Mouse (Mus musculus): ENCODE measurements at regions not wholly inside any gene's neighbourhood (a gene's known extent, or its start where the extent isn't known, plus 50 kb on each side); places are given as distances from the start of the nearest gene placed in this dataset.

DNA sequence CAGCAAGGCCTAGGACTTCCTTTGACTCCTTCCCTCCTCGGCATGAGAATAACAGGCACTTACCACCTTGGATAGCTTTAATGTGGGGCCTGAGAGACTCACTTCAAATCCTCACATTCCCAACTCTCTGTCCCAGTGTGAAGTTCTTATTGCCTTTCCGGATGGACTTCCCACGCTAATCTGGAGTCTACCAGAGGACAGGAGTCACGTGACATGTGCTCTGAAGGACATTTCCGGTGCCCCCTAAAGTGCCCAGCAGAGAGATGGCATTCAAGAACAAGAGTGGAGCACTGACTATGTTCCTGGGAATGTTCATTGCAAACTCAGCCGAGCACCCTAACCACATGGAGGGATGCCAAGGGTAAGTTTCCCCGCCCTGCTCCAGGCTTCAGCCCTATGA, 257.0 kb upstream of the Msx2 start:
- H3K4me1 ChIP-seq (ENCODE audit: control insufficient read depth in 1 of 2, insufficient read depth in 2 of 2, low read length in 2 of 2): no peaks in the 10 kb centered on the region
- H3K79me2 ChIP-seq (ENCODE audit: control insufficient read depth, insufficient read depth, low read length, poor library complexity): no peaks in the 10 kb centered on the region
- H3K4me3 ChIP-seq (ENCODE audit: control insufficient read depth in 1 of 2, insufficient read depth in 1 of 2, low read depth in 2 of 2, low read length in 2 of 2): no peak overlapping the region
- no peak overlapping the region for H3K9ac ChIP-seq (ENCODE audit: control insufficient read depth, low read depth, low read length, poor library complexity, severe bottlenecking)
- H3K9me3 ChIP-seq (replicated peaks; ENCODE audit: insufficient read depth, low read length): no peaks in the 10 kb centered on the region
- no peak overlapping the region for H3K27ac ChIP-seq (ENCODE audit: control insufficient read depth, low read depth, low read length)
- TF ChIP-seq POLR2AphosphoS2 (IDR thresholded peaks at IDR 0.05; ENCODE audit: low read length) (no peak), MYC (IDR thresholded peaks at IDR 0.05; ENCODE audit: low read depth, low read length) (no peak), RCOR1 (IDR thresholded peaks at IDR 0.05; ENCODE audit: low read depth, low read length) (no peak), HCFC1 (IDR thresholded peaks at IDR 0.05; ENCODE audit: low read depth, low read length) (no peak), NRF1 (IDR thresholded peaks at IDR 0.05; ENCODE audit: insufficient read depth, low read depth, low read length, poor library complexity, severe bottlenecking) (no peak), NELFE (IDR thresholded peaks at IDR 0.05; ENCODE audit: low read depth, low read length) (no peak), BHLHE40 (IDR thresholded peaks at IDR 0.05; ENCODE audit: borderline replicate concordance, low read depth, low read length) (no peak), JUND (IDR thresholded peaks at IDR 0.05; ENCODE audit: low read depth, low read length) (no peak), MAFK (IDR thresholded peaks at IDR 0.05; ENCODE audit: borderline replicate concordance, low read depth, low read length) (no peak), MAZ (IDR thresholded peaks at IDR 0.05; ENCODE audit: low read depth, low read length) (no peak), TCF12 (IDR thresholded peaks at IDR 0.05; ENCODE audit: low read depth, low read length) (no peak), POLR2AphosphoS5 (IDR thresholded peaks at IDR 0.05; ENCODE audit: borderline replicate concordance, low read depth, low read length) (no peak), RAD21 (IDR thresholded peaks at IDR 0.05; ENCODE audit: low read depth, low read length) (no peak), USF2 (IDR thresholded peaks at IDR 0.05; ENCODE audit: borderline replicate concordance in 1 of 2, insufficient read depth in 1 of 2, low read depth in 1 of 2, low read length in 2 of 2) (no peak), UBTF (IDR thresholded peaks at IDR 0.05; ENCODE audit: borderline replicate concordance, insufficient read depth, low read depth, low read length) (no peak), GABPA (IDR thresholded peaks at IDR 0.05; ENCODE audit: low read depth, low read length) (no peak), TAL1 (IDR thresholded peaks at IDR 0.05; ENCODE audit: low read length) (no peak)
- H3K27me3 ChIP-seq (ENCODE audit: control insufficient read depth in 1 of 2, insufficient read depth in 2 of 2, low read length in 2 of 2): no peaks in the 10 kb centered on the region
- no peak for DNase-seq (ENCODE audit: low read depth, low spot score)
- H3K36me3 ChIP-seq (ENCODE audit: control insufficient read depth in 1 of 2, insufficient read depth in 2 of 2, low read length in 2 of 2): no peaks in the 10 kb centered on the region

DNA sequence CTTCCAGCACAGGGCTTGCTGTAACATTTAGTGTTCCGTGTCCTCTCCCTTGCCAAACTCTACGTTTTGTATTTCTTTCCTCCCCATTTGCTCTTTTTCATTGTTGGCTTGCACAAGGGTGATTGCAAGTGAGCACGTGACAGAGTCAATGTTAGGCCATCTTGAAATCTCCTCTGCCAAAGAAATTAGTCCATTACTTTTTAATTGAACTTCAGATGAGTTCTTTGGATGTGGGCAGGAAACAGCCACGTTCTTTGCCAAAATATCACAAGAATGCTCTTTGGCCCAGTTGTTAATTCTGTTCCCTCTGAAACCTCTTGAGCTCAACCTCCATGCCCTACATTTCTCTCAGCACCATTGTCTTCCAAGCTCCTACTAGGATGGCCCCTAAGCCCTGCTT, 253.2 kb upstream of the Msx2 start:
- no peaks in the 10 kb centered on the region for H3K27me3 ChIP-seq (ENCODE audit: control insufficient read depth in 1 of 2, insufficient read depth in 2 of 2, low read length in 2 of 2)
- no peaks in the 10 kb centered on the region for H3K36me3 ChIP-seq (ENCODE audit: control insufficient read depth in 1 of 2, insufficient read depth in 2 of 2, low read length in 2 of 2)
- H3K4me1 ChIP-seq (ENCODE audit: control insufficient read depth in 1 of 2, insufficient read depth in 2 of 2, low read length in 2 of 2): no peaks in the 10 kb centered on the region
- H3K79me2 ChIP-seq (ENCODE audit: control insufficient read depth, insufficient read depth, low read length, poor library complexity): no peaks in the 10 kb centered on the region
- no peaks in the 10 kb centered on the region for H3K9me3 ChIP-seq (replicated peaks; ENCODE audit: insufficient read depth, low read length)
- H3K4me3 ChIP-seq (ENCODE audit: control insufficient read depth in 1 of 2, insufficient read depth in 1 of 2, low read depth in 2 of 2, low read length in 2 of 2): no peak overlapping the region
- no peak for TF ChIP-seq GABPA (IDR thresholded peaks at IDR 0.05; ENCODE audit: low read depth, low read length)
- TF ChIP-seq POLR2A (IDR thresholded peaks at IDR 0.05; ENCODE audit: control insufficient read depth in 1 of 2, insufficient read depth in 1 of 2, low read depth in 1 of 2, low read length in 2 of 2, poor library complexity in 1 of 2): no peak
- TF ChIP-seq MAZ (IDR thresholded peaks at IDR 0.05; ENCODE audit: low read depth, low read length): no peak
- TF ChIP-seq HCFC1 (IDR thresholded peaks at IDR 0.05; ENCODE audit: low read depth, low read length): no peak
- TF ChIP-seq BHLHE40 (IDR thresholded peaks at IDR 0.05; ENCODE audit: borderline replicate concordance, low read depth, low read length): no peak
- no peak for TF ChIP-seq EP300 (IDR thresholded peaks at IDR 0.05; ENCODE audit: low read depth in 1 of 2, low read length in 2 of 2)
- TF ChIP-seq POLR2AphosphoS5 (IDR thresholded peaks at IDR 0.05; ENCODE audit: borderline replicate concordance, low read depth, low read length): no peak
- no peak for TF ChIP-seq ZNF384 (IDR thresholded peaks at IDR 0.05; ENCODE audit: low read depth, low read length)
- no peak for TF ChIP-seq ETS1 (IDR thresholded peaks at IDR 0.05; ENCODE audit: low read depth, low read length)
- no peak for TF ChIP-seq TCF12 (IDR thresholded peaks at IDR 0.05; ENCODE audit: low read depth, low read length)
- no peak for TF ChIP-seq CTCF (IDR thresholded peaks at IDR 0.05 in 2 of 3, conservative IDR thresholded peaks at IDR 0.05 in 1 of 3; ENCODE audit: control insufficient read depth in 1 of 3, insufficient read depth in 1 of 3, low read depth in 2 of 3, low read length in 3 of 3, poor library complexity in 1 of 3, severe bottlenecking in 1 of 3)
- no peak for TF ChIP-seq UBTF (IDR thresholded peaks at IDR 0.05; ENCODE audit: borderline replicate concordance, insufficient read depth, low read depth, low read length)
- TF ChIP-seq USF2 (IDR thresholded peaks at IDR 0.05; ENCODE audit: borderline replicate concordance in 1 of 2, insufficient read depth in 1 of 2, low read depth in 1 of 2, low read length in 2 of 2): no peak
- no peak for TF ChIP-seq MAFK (IDR thresholded peaks at IDR 0.05; ENCODE audit: borderline replicate concordance, low read depth, low read length)
- no peak for TF ChIP-seq TBP (IDR thresholded peaks at IDR 0.05; ENCODE audit: low read depth, low read length)
- TF ChIP-seq SIN3A (IDR thresholded peaks at IDR 0.05; ENCODE audit: low read length): no peak
- DNase-seq (ENCODE audit: low read depth, low spot score): no peak
- no peak overlapping the region for H3K9ac ChIP-seq (ENCODE audit: control insufficient read depth, low read depth, low read length, poor library complexity, severe bottlenecking)
- H3K27ac ChIP-seq (ENCODE audit: control insufficient read depth, low read depth, low read length): no peak overlapping the region
